16 mouse cellular contexts compared by ENCODE assay signal in the genomic region with DNA sequence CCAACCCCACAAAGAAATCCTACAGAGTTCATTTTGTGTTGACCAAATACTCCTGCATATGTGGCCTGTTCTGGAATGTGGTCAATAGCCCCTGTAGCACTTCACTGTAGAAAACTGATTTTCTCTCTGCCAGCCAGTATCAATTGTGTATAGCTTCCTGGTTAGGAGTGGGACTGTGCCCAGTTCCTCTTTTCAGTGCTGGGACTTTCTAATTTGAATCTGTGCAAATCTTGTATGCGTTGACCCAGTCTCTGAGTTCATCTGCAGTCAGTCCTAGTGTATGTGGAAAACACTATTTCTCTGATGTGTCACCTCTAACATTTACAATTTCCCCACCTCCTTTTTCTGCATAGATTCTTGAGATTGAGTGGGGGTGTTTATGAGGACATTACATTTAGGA.
DNase-seq lines count a peak whose midpoint lies in the region; TF ChIP-seq lines count a peak whose summit lies in the region.
"Had no signal": no experiment of that assay in that cellular context is flagged by ENCODE, and none has a peak within 500 bp of the region (broad histone marks: within the 10 kb centered on the region; RNA-seq: fewer than 3 reads in every experiment).

No protein-coding gene starts in this region.

- TF ChIP-seq EP300 in CH12.LX (IDR thresholded peaks at IDR 0.05; ENCODE audit: low read length): peak; percentile 72

- H3K4me1 ChIP-seq in CH12.LX (ENCODE audit: control insufficient read depth in 1 of 2, insufficient read depth in 2 of 2): peaks cover 0 to 18% of the 10 kb centered on the region in 2 experiments; a peak in 2 of 4 replicates

- in situ Hi-C loops in CH12.LX (cut with MboI; ENCODE audit: low pct_ligation_motif_present, low pct_unique_long_range_greater_than_20kb, low sequenced_read_pairs): no loop called here

- no peaks in the 10 kb centered on the region for H3K9me3 ChIP-seq in CH12.LX (replicated peaks; ENCODE audit: low read length)
- H3K9me3 ChIP-seq: G1E had no signal

- no peak overlapping the region for H3K4me2 ChIP-seq in CH12.LX (ENCODE audit: insufficient read depth, low read depth, poor library complexity, severe bottlenecking)

- dilution Hi-C loops in CH12.LX (cut with MboI; ENCODE audit: extremely low pct_ligation_motif_present, extremely low pct_unique_long_range_greater_than_20kb, low sequenced_read_pairs): no loop called here

- TF ChIP-seq POLR2A in CH12.LX (IDR thresholded peaks at IDR 0.05; ENCODE audit: low read depth, low read length): no peak

- peak; percentile 74 for DNase-seq in CH12.LX (ENCODE audit: extremely low read depth)
- no peak for DNase-seq in spleen, postnatal 10 days (ENCODE audit: low spot score in 2 of 2)
- DNase-seq: adrenal gland, adult 2 months; adrenal gland, adult 8-10 months; adrenal gland, postnatal 10 days; adrenal gland, postnatal 14 days; adrenal gland, postnatal 25 days; adrenal gland, postnatal 36 days; B cell, adult 2 months; cerebellum, adult 11 months; cerebellum, adult 11-12 months; cerebellum, adult 18-20 months; cerebellum, adult 2 months; cerebellum, adult 8-10 months had no signal

- no peaks in the 10 kb centered on the region for H3K79me2 ChIP-seq in CH12.LX (replicated peaks; ENCODE audit: control insufficient read depth, extremely low read depth, insufficient read depth, poor library complexity, severe bottlenecking)

- no peak for TF ChIP-seq RAD21 in CH12.LX (IDR thresholded peaks at IDR 0.05; ENCODE audit: low read depth, low read length)

- no peak overlapping the region for H3K4me3 ChIP-seq in CH12.LX (replicated peaks in 1 of 3; ENCODE audit: low read depth in 2 of 3, low read length in 2 of 3, poor library complexity in 1 of 3)

- H3K9ac ChIP-seq in CH12.LX (ENCODE audit: insufficient read depth, low read depth): no peak overlapping the region

- no peak for TF ChIP-seq CTCF in CH12.LX (conservative IDR thresholded peaks at IDR 0.05 in 1 of 2, IDR thresholded peaks at IDR 0.05 in 1 of 2; ENCODE audit: low read depth in 2 of 2, low read length in 2 of 2)

- H3K27me3 ChIP-seq in CH12.LX (replicated peaks): no peaks in the 10 kb centered on the region
- H3K27me3 ChIP-seq: Patski had no signal

- no peak overlapping the region for H3K27ac ChIP-seq in CH12.LX (ENCODE audit: insufficient read depth, low read depth)

- H3K36me3 ChIP-seq in CH12.LX (replicated peaks in 1 of 2; ENCODE audit: control insufficient read depth in 1 of 2, insufficient read depth in 1 of 2, low read length in 1 of 2): no peaks in the 10 kb centered on the region
- H3K36me3 ChIP-seq: G1E had no signal

TF ChIP-seq in CH12.LX, 34 proteins besides CTCF, POLR2A, EP300 and RAD21:
- TF ChIP-seq RCOR1 (conservative IDR thresholded peaks at IDR 0.05; ENCODE audit: low read depth, low read length): no peak
- peak; percentile 74 for TF ChIP-seq IRF4 (IDR thresholded peaks at IDR 0.05; ENCODE audit: low read depth, low read length)
